Mouse (Mus musculus): ENCODE data around the gene Calhm2.

- TF ChIP-seq FLI1 (IDR thresholded peaks at IDR 0.05; ENCODE audit: low read length) (no peak), GATA1 (IDR thresholded peaks at IDR 0.05; ENCODE audit: borderline replicate concordance, low read length) (no peak)
These were observed 2.5 kb downstream of the Calhm2 start for GRCm38 (mm10) chr19:47135568-47135967.

Data from megakaryocyte, embryonic 14.5 days (primary cell).